Mouse (Mus musculus): ENCODE results near the gene Pank2.

Pank2 gene

GRCm38 (mm10) chr2:131323675-131324074 lies 61.4 kb downstream of the Pank2 start:
- no peak for DNase-seq (ENCODE audit: low spot score)

GRCm38 (mm10) chr2:131326044-131326443 lies 63.7 kb downstream of the Pank2 start:
- DNase-seq (ENCODE audit: low spot score), result no peak

GRCm38 (mm10) chr2:131328981-131329380 lies 66.7 kb downstream of the Pank2 start:
- no peak for DNase-seq (ENCODE audit: low spot score)

GRCm38 (mm10) chr2:131330548-131330947 lies 68.3 kb downstream of the Pank2 start:
- no peak for DNase-seq (ENCODE audit: low spot score)

GRCm38 (mm10) chr2:131337602-131338001 lies 75.3 kb downstream of the Pank2 start:
- no peak for DNase-seq (ENCODE audit: low spot score)

- DNase-seq (ENCODE audit: low spot score), result no peak
Measured at GRCm38 (mm10) chr2:131344449-131344848, 82.2 kb downstream of the Pank2 start.

- DNase-seq (ENCODE audit: low spot score), result no peak
Measured at GRCm38 (mm10) chr2:131345556-131345955, 83.3 kb downstream of the Pank2 start.
